Mouse (Mus musculus) central nervous system, embryonic 18 days (tissue): ENCODE data around the gene Gm5799. TPM values are rescaled to one million over a fixed set of nuclear protein-coding genes. Genes with fewer than 3 reads are reported as not detected.

ENCODE experiments used
- polyA plus RNA-seq: library from polyadenylated mRNA; depleted of rRNA; stranded (reverse); fragments of >200 nt; gene quantifications from 2 replicates; pipeline ENCODE4 v1.2.3, GENCODE M21; 2012; rRNA removed

The Gm5799 gene
- polyA plus RNA-seq, result not detected in 2 replicates

GRCm38 (mm10) chr14:43543276-43543675 lies at the start of gene Gm5799:
Gm5799 (plus strand) TSS chr14:43543576.

GRCm38 (mm10) chr14:43579046-43579445 lies 35.7 kb downstream of the Gm5799 start, which contains the start of gene Gm17654:
Gm17654 (minus strand) TSS chr14:43579146.

Other genes with a start within 250 kb of the Gm5799 start
- gene Gm8127, start 249.7 kb upstream of the Gm5799 start, polyA plus RNA-seq, result not detected in 2 replicates
- gene 1700001F09Rik, start 195.8 kb upstream of the Gm5799 start, polyA plus RNA-seq, result not detected in 2 replicates
- not detected in 2 replicates for gene Gm8138, start 127.2 kb upstream of the Gm5799 start, polyA plus RNA-seq
- not detected in 2 replicates for gene Gm17654, start 35.6 kb downstream of the Gm5799 start, polyA plus RNA-seq
- not detected in 2 replicates for gene Gm10375, start 64.4 kb downstream of the Gm5799 start, polyA plus RNA-seq
- gene Gm8165, start 133.6 kb downstream of the Gm5799 start, polyA plus RNA-seq, result not detected in 2 replicates
- 0.66 and 1.0 TPM in 2 replicates for gene Gm7324, start 154.3 kb downstream of the Gm5799 start, polyA plus RNA-seq
- not detected in 2 replicates for gene Gm16506, start 183.9 kb downstream of the Gm5799 start, polyA plus RNA-seq
- not detected in 2 replicates for gene Gm6526, start 204.3 kb downstream of the Gm5799 start, polyA plus RNA-seq
- not detected in 2 replicates for gene Gm8180, start 241.2 kb downstream of the Gm5799 start, polyA plus RNA-seq